Mouse (Mus musculus) liver, adult 2 months (tissue): ENCODE results near the gene Gdf7.

Source experiments
- CTCF ChIP-seq: fragments of 200-500 bp; IDR thresholded peaks from 2 replicates; pipeline ENCODE4 v1.5.1; 2011; ENCODE audit warnings: low read depth, low read length, control low read depth
- POLR2A ChIP-seq: fragments of 200-500 bp; IDR thresholded peaks from 2 replicates; pipeline ENCODE4 v1.6.1; 2011; ENCODE audit warnings: low read length, control low read depth; ENCODE audit not compliant: insufficient read depth; ENCODE audit errors: extremely low read depth

DNA sequence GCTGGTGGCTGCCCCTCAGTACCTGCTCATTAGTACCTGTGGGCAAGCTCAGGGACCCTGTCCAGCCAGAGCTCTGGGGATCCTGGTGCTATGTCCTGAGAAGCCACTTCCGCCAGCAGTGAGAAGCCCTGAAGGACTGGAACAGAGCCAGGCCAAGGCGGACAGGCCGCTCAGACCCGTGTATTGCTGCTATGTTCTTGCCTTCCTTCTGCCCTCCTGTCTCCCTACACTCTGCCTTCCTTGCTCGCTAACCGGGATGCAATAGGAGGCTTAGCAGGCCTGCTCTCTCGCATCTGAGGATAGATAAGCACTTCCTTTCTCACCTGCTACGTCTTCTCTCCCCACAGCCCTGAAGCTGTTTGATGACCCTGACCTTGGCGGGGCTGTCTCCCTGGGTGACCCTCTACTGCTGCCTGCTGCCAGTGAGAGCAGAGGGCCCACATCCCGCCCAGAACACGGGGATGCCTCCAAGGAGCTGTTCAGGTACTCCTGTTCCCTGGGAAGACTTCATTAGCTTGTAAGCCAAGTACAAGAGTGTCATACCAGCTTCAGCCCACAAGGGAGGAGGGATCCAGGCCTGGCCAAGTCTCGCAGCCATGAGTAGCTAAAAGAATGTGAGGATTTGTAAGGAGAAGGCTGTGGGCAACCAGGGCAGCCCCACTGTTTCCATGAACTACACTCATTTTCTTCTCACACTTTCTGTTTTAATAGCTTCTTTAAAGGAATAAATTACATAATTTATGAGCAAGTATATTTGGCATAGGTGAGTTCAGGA, 35.7 kb upstream of the Gdf7 start:
- TF ChIP-seq CTCF (no peak), POLR2A (no peak)
